Mouse (Mus musculus) heart, embryonic 13.5 days (tissue): ENCODE results near the gene Spns3. TPM values are rescaled to one million over a fixed set of nuclear protein-coding genes. Genes with fewer than 3 reads are reported as not detected.

Source experiments
- ATAC-seq: fragments of 200-750 bp; cut with Nextera tagmentation; 2 replicates; pipeline ENCODE4 v1.8.0; 2017; ENCODE audit warnings: moderate TSS enrichment; ENCODE audit not compliant: insufficient number of reproducible peaks, low FRiP score, low TSS enrichment; ENCODE audit errors: extremely low read depth
- H3K27ac ChIP-seq: fragments of 300-500 bp; sonication (generic); replicated peaks from 2 replicates; pipeline ENCODE4 v1.5.1; 2015; ENCODE audit warnings: moderate library complexity, mild to moderate bottlenecking, inconsistent platforms
- H3K27me3 ChIP-seq: fragments of 300-500 bp; sonication (generic); replicated peaks from 2 replicates; pipeline ENCODE4 v1.6.1; 2015; ENCODE audit warnings: mild to moderate bottlenecking, inconsistent platforms
- H3K36me3 ChIP-seq: fragments of 300-500 bp; sonication (generic); 2 replicates; pipeline ENCODE4 v1.6.1; 2015; ENCODE audit warnings: mild to moderate bottlenecking, inconsistent platforms
- H3K4me1 ChIP-seq: fragments of 300-500 bp; sonication (generic); 2 replicates; pipeline ENCODE4 v1.6.1; 2015; ENCODE audit warnings: inconsistent platforms
- H3K4me2 ChIP-seq: fragments of 300-500 bp; sonication (generic); 2 replicates; pipeline ENCODE4 v1.6.1; 2015; ENCODE audit warnings: inconsistent platforms, mild to moderate bottlenecking, moderate library complexity
- H3K4me3 ChIP-seq: fragments of 300-500 bp; sonication (generic); 2 replicates; pipeline ENCODE4 v1.5.1; 2015; ENCODE audit warnings: moderate library complexity, mild to moderate bottlenecking, inconsistent platforms
- H3K9ac ChIP-seq: fragments of 300-500 bp; sonication (generic); 2 replicates; pipeline ENCODE4 v1.6.1; 2015; ENCODE audit warnings: inconsistent platforms, mild to moderate bottlenecking, moderate library complexity
- H3K9me3 ChIP-seq: fragments of 300-500 bp; sonication (generic); 2 replicates; pipeline ENCODE4 v1.6.1; 2016; ENCODE audit warnings: inconsistent platforms
- WGBS: fragments of 180-500 bp; shearing (Covaris S2); methylation state at CpG from one replicate; pipeline ENCODE4 v1.1.7; 2015; ENCODE audit warnings: mixed read lengths; 5-methylcytosine and 5-hydroxymethylcytosine counted together
- polyA plus RNA-seq: library from polyadenylated mRNA; unstranded; fragments of >200 nt; fragmentation: Nextera tagmentation; extraction: Ambion mirVana; gene quantifications from 2 replicates; pipeline ENCODE4 v1.2.1, GENCODE M21; 2015

Gene Spns3
- polyA plus RNA-seq, 1 experiment from 2014 or later, result 0.13 TPM

- Histone ChIP-seq H3K4me2 (no peak overlapping the region), H3K4me1 (peaks cover 66% of the 10 kb centered on the region), H3K4me3 (no peak overlapping the region), H3K27ac (peak overlapping the region; percentile 70), H3K9me3 (no peaks in the 10 kb centered on the region), H3K27me3 (no peaks in the 10 kb centered on the region), H3K36me3 (no peaks in the 10 kb centered on the region), H3K9ac (no peak overlapping the region; the same call in 1 of the 2 replicates)
- 92% methylated on average over 1 of the region's 1 CpGs for WGBS
- no peak for ATAC-seq
These were observed 72.7 kb downstream of the Spns3 start for GRCm38 (mm10) chr11:72477653-72478052.

GRCm38 (mm10) chr11:72477182-72477581, 73.1 kb downstream of the Spns3 start:
- 36% methylated on average over 5 of the region's 5 CpGs for WGBS
- Histone ChIP-seq H3K36me3 (no peaks in the 10 kb centered on the region), H3K9me3 (no peaks in the 10 kb centered on the region), H3K27me3 (no peaks in the 10 kb centered on the region), H3K4me3 (no peak overlapping the region), H3K27ac (peak overlapping the region; percentile 70), H3K4me1 (peaks cover 61% of the 10 kb centered on the region), H3K4me2 (no peak overlapping the region), H3K9ac (no peak overlapping the region)
- no peak for ATAC-seq

- no peaks in the 10 kb centered on the region for H3K9me3 ChIP-seq
- 77% methylated on average over 7 of the region's 7 CpGs for WGBS
- H3K27ac ChIP-seq, result 0 out of 2 replicates have a peak overlapping the region, but pooled peaks have one; percentile 56
- ATAC-seq, result no peak
- peaks cover 51% of the 10 kb centered on the region for H3K4me1 ChIP-seq
- no peaks in the 10 kb centered on the region for H3K27me3 ChIP-seq
- H3K4me3 ChIP-seq, result no peak overlapping the region
- H3K36me3 ChIP-seq, result no peaks in the 10 kb centered on the region
- H3K9ac ChIP-seq, result no peak overlapping the region
- H3K4me2 ChIP-seq, result peak overlapping the region; percentile 17; the same call in 1 of the 2 replicates
These were observed 74.2 kb downstream of the Spns3 start for GRCm38 (mm10) chr11:72476074-72476625.

GRCm38 (mm10) chr11:72475408-72475807, 74.9 kb downstream of the Spns3 start:
- Histone ChIP-seq H3K4me3 (no peak overlapping the region), H3K27me3 (no peaks in the 10 kb centered on the region), H3K27ac (peak overlapping the region; percentile 56), H3K9ac (no peak overlapping the region), H3K4me2 (peak overlapping the region; percentile 17; the same call in 1 of the 2 replicates), H3K4me1 (peaks cover 53% of the 10 kb centered on the region), H3K36me3 (no peaks in the 10 kb centered on the region), H3K9me3 (no peaks in the 10 kb centered on the region)
- WGBS, result 64% methylated on average over 7 of the region's 7 CpGs
- ATAC-seq, result no peak

- Histone ChIP-seq H3K4me3 (no peak overlapping the region), H3K9ac (no peak overlapping the region), H3K4me1 (peaks cover 58% of the 10 kb centered on the region), H3K4me2 (no peak overlapping the region), H3K27me3 (no peaks in the 10 kb centered on the region), H3K27ac (peak overlapping the region; percentile 56; the same call in 1 of the 2 replicates), H3K36me3 (no peaks in the 10 kb centered on the region), H3K9me3 (no peaks in the 10 kb centered on the region)
- 50% methylated on average over 3 of the region's 3 CpGs for WGBS
- no peak for ATAC-seq
These were observed 75.4 kb downstream of the Spns3 start for GRCm38 (mm10) chr11:72474926-72475325.

GRCm38 (mm10) chr11:72473540-72473939, 76.8 kb downstream of the Spns3 start:
- H3K27ac ChIP-seq, result no peak overlapping the region
- H3K36me3 ChIP-seq, result no peaks in the 10 kb centered on the region
- no peak overlapping the region for H3K4me3 ChIP-seq

GRCm38 (mm10) chr11:72471381-72471780, 78.9 kb downstream of the Spns3 start:
- Histone ChIP-seq H3K9me3 (no peaks in the 10 kb centered on the region), H3K36me3 (no peaks in the 10 kb centered on the region), H3K9ac (no peak overlapping the region), H3K4me3 (no peak overlapping the region), H3K27me3 (no peaks in the 10 kb centered on the region), H3K4me1 (peaks cover 63% of the 10 kb centered on the region), H3K4me2 (no peak overlapping the region), H3K27ac (no peak overlapping the region)
- WGBS, result 88% methylated on average over 6 of the region's 6 CpGs
- ATAC-seq, result no peak

More at GRCm38 (mm10) chr11:72473540-72473939, 76.8 kb downstream of the Spns3 start:
- Histone ChIP-seq H3K9me3 (no peaks in the 10 kb centered on the region), H3K27me3 (no peaks in the 10 kb centered on the region), H3K9ac (no peak overlapping the region), H3K4me2 (no peak overlapping the region), H3K4me1 (peaks cover 60% of the 10 kb centered on the region)
- ATAC-seq, result no peak
- WGBS, result 92% methylated on average over 4 of the region's 4 CpGs

GRCm38 (mm10) chr11:72470004-72470403, 80.3 kb downstream of the Spns3 start:
- Histone ChIP-seq H3K4me2 (no peak overlapping the region), H3K36me3 (no peaks in the 10 kb centered on the region), H3K9ac (no peak overlapping the region), H3K9me3 (no peaks in the 10 kb centered on the region), H3K4me3 (no peak overlapping the region), H3K27me3 (no peaks in the 10 kb centered on the region), H3K4me1 (peaks cover 58% of the 10 kb centered on the region), H3K27ac (peak overlapping the region; percentile 72; the same call in 1 of the 2 replicates)
- no peak for ATAC-seq
- WGBS, result 51% methylated on average over 4 of the region's 4 CpGs

- Histone ChIP-seq H3K9ac (no peak overlapping the region), H3K4me1 (peaks cover 53% of the 10 kb centered on the region)
- WGBS, result 24% methylated on average over 5 of the region's 5 CpGs
These were observed 81.1 kb downstream of the Spns3 start for GRCm38 (mm10) chr11:72469217-72469616.

GRCm38 (mm10) chr11:72468525-72468924, 81.8 kb downstream of the Spns3 start:
- WGBS, result 72% methylated on average over 5 of the region's 5 CpGs
- no peak overlapping the region for H3K9ac ChIP-seq
- H3K36me3 ChIP-seq, result no peaks in the 10 kb centered on the region
- no peak for ATAC-seq
- no peak overlapping the region for H3K4me3 ChIP-seq
- peaks cover 51% of the 10 kb centered on the region for H3K4me1 ChIP-seq
- no peak overlapping the region for H3K4me2 ChIP-seq
- H3K27me3 ChIP-seq, result no peaks in the 10 kb centered on the region
- H3K27ac ChIP-seq, result peak overlapping the region; percentile 72
- H3K9me3 ChIP-seq, result no peaks in the 10 kb centered on the region

More at GRCm38 (mm10) chr11:72469217-72469616, 81.1 kb downstream of the Spns3 start:
- Histone ChIP-seq H3K4me2 (no peak overlapping the region), H3K4me3 (no peak overlapping the region), H3K9me3 (no peaks in the 10 kb centered on the region), H3K36me3 (no peaks in the 10 kb centered on the region), H3K27me3 (no peaks in the 10 kb centered on the region), H3K27ac (peak overlapping the region; percentile 72)
- peak; percentile 55 for ATAC-seq

- ATAC-seq, result no peak; the same call in 1 of the 2 replicates
- H3K27me3 ChIP-seq, result no peaks in the 10 kb centered on the region
- H3K9me3 ChIP-seq, result no peaks in the 10 kb centered on the region
- peak overlapping the region; percentile 43 for H3K4me2 ChIP-seq
- peaks cover 51% of the 10 kb centered on the region for H3K4me1 ChIP-seq
- no peak overlapping the region for H3K4me3 ChIP-seq
- H3K36me3 ChIP-seq, result no peaks in the 10 kb centered on the region
- H3K27ac ChIP-seq, result peak overlapping the region; percentile 72
- 11% methylated on average over 11 of the region's 11 CpGs for WGBS
- H3K9ac ChIP-seq, result peak overlapping the region; percentile 55; the same call in 1 of the 2 replicates
These were observed 83.4 kb downstream of the Spns3 start for GRCm38 (mm10) chr11:72466694-72467507.
